ENCODE assay signal across 8 mouse cellular contexts in genomic region chr2:132247539-132248313, GRCm38 (mm10). TPM values are rescaled to one million over a fixed set of nuclear protein-coding genes. Genes with fewer than 3 reads are reported as not detected.
A peak's percentile ranks its signal among the peaks of the same experiment; 100 is the strongest.
DNase-seq lines count a peak whose midpoint lies in the region; ATAC-seq and TF ChIP-seq lines count a peak whose summit lies in the region.

TSS of gene Tmem230 (minus strand) at chr2:132247807.

- peak; percentile 78 for TF ChIP-seq POLR2A in olfactory bulb, adult 2 months (IDR thresholded peaks at IDR 0.05; ENCODE audit: insufficient read depth, low read depth, low read length)
- TF ChIP-seq POLR2A in thymus, adult 2 months (IDR thresholded peaks at IDR 0.05; ENCODE audit: control insufficient read depth, extremely low read depth, insufficient read depth, low read length, poor library complexity): peak; percentile 93; the same call in 1 of the 2 replicates

- DNase-seq in ES-CJ7 (ENCODE audit: low read depth, low spot score): peak; percentile 96
- DNase-seq in cerebellum, adult 18-20 months: peak; percentile 93
- DNase-seq in heart, postnatal 36 days: peak; percentile 93 to 95
- peak; percentile 94 to 95 for DNase-seq in layer of hippocampus, adult 2 months (ENCODE audit: low spot score in 2 of 2)
- DNase-seq in lung, embryonic 14.5 days: peak; percentile 99
- peak; percentile 95 for DNase-seq in thymus, adult 2 months

- H3K9me3 ChIP-seq in forebrain, embryonic 16.5 days (ENCODE audit: control insufficient read depth, low read length): no peaks in the 10 kb centered on the region
- H3K9me3 ChIP-seq in lung, embryonic 14.5 days (ENCODE audit: low read depth, low read length): no peaks in the 10 kb centered on the region

- H3K36me3 ChIP-seq in forebrain, embryonic 16.5 days (ENCODE audit: control insufficient read depth, insufficient read depth): peaks cover 3% of the 10 kb centered on the region
- peaks cover 53% of the 10 kb centered on the region for H3K36me3 ChIP-seq in lung, embryonic 14.5 days (ENCODE audit: insufficient read depth)
- H3K36me3 ChIP-seq in thymus, adult 2 months (ENCODE audit: control insufficient read depth, insufficient read depth, low read length): peaks cover 22% of the 10 kb centered on the region

- H3K4me1 ChIP-seq in forebrain, embryonic 16.5 days (replicated peaks; ENCODE audit: control insufficient read depth, insufficient read depth, low read length): peaks cover 29% of the 10 kb centered on the region
- peaks cover 8% of the 10 kb centered on the region; the same call in 1 of the 2 replicates for H3K4me1 ChIP-seq in lung, embryonic 14.5 days (ENCODE audit: insufficient read depth)
- H3K4me1 ChIP-seq in olfactory bulb, adult 2 months (ENCODE audit: control insufficient read depth, insufficient read depth, low read length): peaks cover 2% of the 10 kb centered on the region; the same call in 1 of the 2 replicates
- peaks cover 4% of the 10 kb centered on the region for H3K4me1 ChIP-seq in thymus, adult 2 months (replicated peaks; ENCODE audit: control insufficient read depth, insufficient read depth, low read length)

- 5% methylated on average over 50 of the region's 50 CpGs for WGBS in forebrain, embryonic 16.5 days
- 5% methylated on average over 50 of the region's 50 CpGs for WGBS in lung, embryonic 14.5 days
- WGBS in olfactory bulb, adult 2 months: 6% methylated on average over 50 of the region's 50 CpGs
- 13% methylated on average over 50 of the region's 50 CpGs for WGBS in thymus, adult 2 months

- H3K4me3 ChIP-seq in forebrain, embryonic 16.5 days (replicated peaks; ENCODE audit: low read length): peak within 1 kb of the TSS; percentile 74
- H3K4me3 ChIP-seq in layer of hippocampus, adult 2 months: peak within 1 kb of the TSS; percentile 66
- peak within 1 kb of the TSS; percentile 58 for H3K4me3 ChIP-seq in lung, embryonic 14.5 days (ENCODE audit: low read depth, low read length)
- H3K4me3 ChIP-seq in olfactory bulb, adult 2 months (ENCODE audit: insufficient read depth, low read depth, low read length): peak within 1 kb of the TSS; percentile 71
- peak within 1 kb of the TSS; percentile 47 for H3K4me3 ChIP-seq in thymus, adult 2 months (ENCODE audit: control insufficient read depth, insufficient read depth, low read length)

- peak; percentile 92 for ATAC-seq in forebrain, embryonic 16.5 days
- ATAC-seq in lung, embryonic 14.5 days (ENCODE audit: insufficient read depth): peak; percentile 91

- peak within 1 kb of the TSS; percentile 68 for H3K27ac ChIP-seq in forebrain, embryonic 16.5 days (ENCODE audit: low read length)
- H3K27ac ChIP-seq in layer of hippocampus, adult 2 months: peak within 1 kb of the TSS; percentile 91
- H3K27ac ChIP-seq in lung, embryonic 14.5 days (ENCODE audit: low read depth): peak within 1 kb of the TSS; percentile 90
- peak within 1 kb of the TSS; percentile 6; the same call in 1 of the 2 replicates for H3K27ac ChIP-seq in olfactory bulb, adult 2 months (ENCODE audit: insufficient read depth, low read depth, low read length)
- H3K27ac ChIP-seq in thymus, adult 2 months (ENCODE audit: control insufficient read depth, insufficient read depth, low read length): peak within 1 kb of the TSS; percentile 84

- TF ChIP-seq CTCF in layer of hippocampus, adult 2 months (conservative IDR thresholded peaks at IDR 0.05): peak; percentile 59
- TF ChIP-seq CTCF in lung, embryonic 14.5 days (IDR thresholded peaks at IDR 0.05; ENCODE audit: low read depth): peak; percentile 43; the same call in 1 of the 2 replicates
- no peak for TF ChIP-seq CTCF in olfactory bulb, adult 2 months (IDR thresholded peaks at IDR 0.05; ENCODE audit: insufficient read depth, low read depth, low read length)
- 0 out of 2 replicates have a peak, but pooled peaks have one; percentile 43 for TF ChIP-seq CTCF in thymus, adult 2 months (IDR thresholded peaks at IDR 0.05; ENCODE audit: borderline replicate concordance, control insufficient read depth, extremely low read depth, insufficient read depth, low read length, poor library complexity)

- H3K9ac ChIP-seq in forebrain, embryonic 16.5 days (replicated peaks; ENCODE audit: low read depth, low read length): peak within 1 kb of the TSS; percentile 78
- peak within 1 kb of the TSS; percentile 79 for H3K9ac ChIP-seq in lung, embryonic 14.5 days

- no peaks in the 10 kb centered on the region for H3K27me3 ChIP-seq in forebrain, embryonic 16.5 days (replicated peaks; ENCODE audit: control insufficient read depth, insufficient read depth, low read length)
- H3K27me3 ChIP-seq in lung, embryonic 14.5 days (ENCODE audit: insufficient read depth, low read length): no peaks in the 10 kb centered on the region
- no peaks in the 10 kb centered on the region for H3K27me3 ChIP-seq in thymus, adult 2 months (ENCODE audit: control insufficient read depth, insufficient read depth, low read length)

- peak within 1 kb of the TSS; percentile 87 for H3K4me2 ChIP-seq in forebrain, embryonic 16.5 days (ENCODE audit: low read length)
- H3K4me2 ChIP-seq in lung, embryonic 14.5 days: peak within 1 kb of the TSS; percentile 84

- intact Hi-C loops in heart, postnatal 36 days (cut with DNase I): loop anchor here (2.0 kb wide), 1 partner anchor 103 kb away; the partner anchor contains the start of gene Slc23a2

RNA-seq across cellular contexts. Expression of gene Tmem230, which starts in this region (rescaled TPM):
- 43.4 and 49.9 TPM in 2 replicates for polyA plus RNA-seq in forebrain, embryonic 16.5 days (2015; fragmentation: Nextera tagmentation; extraction: Ambion mirVana)
- 10 to 100 TPM; 23.6 to 26.1 TPM for total RNA-seq in heart, postnatal 36 days (2021)
- 10 to 100 TPM; 30.3 to 32.9 TPM for total RNA-seq in layer of hippocampus, adult 2 months (2021)
- polyA plus RNA-seq in lung, embryonic 14.5 days (2014; fragmentation: Nextera tagmentation; extraction: Ambion mirVana): 36.7 and 39.9 TPM in 2 replicates
- 288 TPM in 1 of 2 replicates, not detected in the other for polyA plus RNA-seq in olfactory bulb, adult 2 months (2012; ENCODE audit: insufficient read depth, insufficient read length, low replicate concordance, missing spikeins)
- polyA plus RNA-seq in thymus, adult 2 months (2012; rRNA removed): 75.0 and 82.6 TPM in 2 replicates

Comparison
In these comparisons a context has a peak if more than half of its experiments do, and no peak if none do; other contexts are left out.
1. Peak in every context shown above with its lines: DNase-seq, ATAC-seq, H3K4me3 ChIP-seq and H3K27ac ChIP-seq.
2. H3K27ac ChIP-seq: peak in every context shown above with its lines; median percentile 91 in layer of hippocampus, adult 2 months; 90 in lung, embryonic 14.5 days; 84 in thymus, adult 2 months; 68 in forebrain, embryonic 16.5 days; 6 in olfactory bulb, adult 2 months.